Mouse (Mus musculus): Measurements from ENCODE around the gene Cryzl2. TPM values are rescaled to one million over a fixed set of nuclear protein-coding genes. Genes with fewer than 3 reads are reported as not detected.

Gene Cryzl2
- total and polyA plus RNA-seq, 3 experiments = 0.04 to 0.12 TPM; not detected in 1

GRCm38 (mm10) chr1:157443026-157443722, 15.2 kb upstream of the Cryzl2 start (continued):
- TF ChIP-seq ZKSCAN1 (IDR thresholded peaks at IDR 0.05; ENCODE audit: low read depth, low read length) = no peak
- TF ChIP-seq TCF12 (IDR thresholded peaks at IDR 0.05; ENCODE audit: low read depth, low read length) = 0 out of 2 replicates have a peak, but pooled peaks have one; percentile 23
- TF ChIP-seq ZMIZ1 (IDR thresholded peaks at IDR 0.05; ENCODE audit: low read depth, low read length) = no peak
- TF ChIP-seq MXI1 (IDR thresholded peaks at IDR 0.05; ENCODE audit: low read depth, low read length) = peak; percentile 38; the same call in 1 of the 2 replicates
- peak in 1 of 2 experiments; percentile 44; a peak in 1 of 4 replicates for TF ChIP-seq POLR2A (IDR thresholded peaks at IDR 0.05; ENCODE audit: control insufficient read depth in 1 of 2, insufficient read depth in 1 of 2, low read depth in 1 of 2, low read length in 2 of 2, poor library complexity in 1 of 2)
- no peak for TF ChIP-seq ZC3H11A (IDR thresholded peaks at IDR 0.05; ENCODE audit: low read depth, low read length)
- TF ChIP-seq ZNF384 (IDR thresholded peaks at IDR 0.05; ENCODE audit: low read depth, low read length) = no peak
- peak; percentile 41 for TF ChIP-seq HCFC1 (IDR thresholded peaks at IDR 0.05; ENCODE audit: low read depth, low read length)
- TF ChIP-seq SIN3A (IDR thresholded peaks at IDR 0.05; ENCODE audit: low read length) = no peak
- no peak for TF ChIP-seq TBP (IDR thresholded peaks at IDR 0.05; ENCODE audit: low read depth, low read length)
- no peak for TF ChIP-seq E2F4 (IDR thresholded peaks at IDR 0.05; ENCODE audit: borderline replicate concordance, low read depth, low read length)
- TF ChIP-seq USF2 (IDR thresholded peaks at IDR 0.05; ENCODE audit: borderline replicate concordance in 1 of 2, insufficient read depth in 1 of 2, low read depth in 1 of 2, low read length in 2 of 2) = no peak

- no peaks in the 10 kb centered on the region for H3K9me3 ChIP-seq (replicated peaks; ENCODE audit: insufficient read depth, low read length)
- H3K36me3 ChIP-seq (ENCODE audit: control insufficient read depth in 1 of 2, insufficient read depth in 2 of 2, low read length in 2 of 2) = peaks cover 0 to 15% of the 10 kb centered on the region in 2 experiments; a peak in 2 of 4 replicates
- TF ChIP-seq HCFC1 (IDR thresholded peaks at IDR 0.05; ENCODE audit: low read depth, low read length) = no peak
- TF ChIP-seq E2F4 (IDR thresholded peaks at IDR 0.05; ENCODE audit: borderline replicate concordance, low read depth, low read length) = no peak
- TF ChIP-seq ZNF384 (IDR thresholded peaks at IDR 0.05; ENCODE audit: low read depth, low read length) = peak; percentile 88
- no peaks in the 10 kb centered on the region; the same call in 1 of the 2 replicates for H3K79me2 ChIP-seq (ENCODE audit: control insufficient read depth, insufficient read depth, low read length, poor library complexity)
- H3K27me3 ChIP-seq (ENCODE audit: control insufficient read depth in 1 of 2, insufficient read depth in 2 of 2, low read length in 2 of 2) = no peaks in the 10 kb centered on the region
- H3K9ac ChIP-seq (ENCODE audit: control insufficient read depth, low read depth, low read length, poor library complexity, severe bottlenecking) = peak overlapping the region; percentile 62
- H3K27ac ChIP-seq (ENCODE audit: control insufficient read depth, low read depth, low read length) = peak overlapping the region; percentile 24; the same call in 1 of the 2 replicates
- peak overlapping the region; percentile 65 to 86 for H3K4me3 ChIP-seq (ENCODE audit: control insufficient read depth in 1 of 2, insufficient read depth in 1 of 2, low read depth in 2 of 2, low read length in 2 of 2)
- peak; percentile 28 for DNase-seq (ENCODE audit: low read depth, low spot score)
- H3K4me1 ChIP-seq (ENCODE audit: control insufficient read depth in 1 of 2, insufficient read depth in 2 of 2, low read length in 2 of 2) = peaks cover 2 to 26% of the 10 kb centered on the region in 2 experiments
Measured at GRCm38 (mm10) chr1:157443723-157444561, 14.4 kb upstream of the Cryzl2 start.

Data from MEL (cell line).